Mouse (Mus musculus): ENCODE results near the gene Sf3a2. TPM values are rescaled to one million over a fixed set of nuclear protein-coding genes. Genes with fewer than 3 reads are reported as not detected.
"Not testable (repeated sequence)": the region's sequence is repeated elsewhere in the genome, so short reads cannot be mapped to it uniquely, and the experiment has no call there.

Sf3a2 gene
- polyA plus RNA-seq, 1 experiment from 2014 or later, result 61.7 TPM

DNA sequence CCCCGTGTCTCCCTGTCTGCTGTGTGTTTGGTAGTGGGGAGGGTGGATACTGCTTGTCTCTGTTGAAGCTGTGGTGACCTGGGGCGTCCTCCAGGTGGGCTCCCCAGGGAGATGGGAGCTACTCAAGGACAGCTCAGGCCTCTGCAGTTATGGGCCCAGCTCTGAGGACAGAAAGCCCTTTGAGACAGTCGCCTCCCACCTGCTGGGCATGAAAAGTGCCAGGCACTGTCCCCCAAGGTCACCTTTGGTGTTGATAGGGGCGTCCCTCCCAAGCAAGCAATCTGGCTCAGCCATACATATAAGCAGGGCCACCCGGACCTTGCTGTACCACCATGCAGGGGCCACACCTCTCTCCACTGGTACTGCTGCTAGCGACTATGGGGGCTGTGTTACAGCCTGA, 6.9 kb downstream of the Sf3a2 start, which contains the start of gene Amh:
TSS of gene Amh (plus strand) at position 328 of the 400 bp plus-strand sequence.
- H3K79me2 ChIP-seq (ENCODE audit: inconsistent target), result peaks cover 24% of the 10 kb centered on the region
- WGBS (ENCODE audit: missing documents), result 95% methylated on average over 5 of the region's 6 CpGs

DNA sequence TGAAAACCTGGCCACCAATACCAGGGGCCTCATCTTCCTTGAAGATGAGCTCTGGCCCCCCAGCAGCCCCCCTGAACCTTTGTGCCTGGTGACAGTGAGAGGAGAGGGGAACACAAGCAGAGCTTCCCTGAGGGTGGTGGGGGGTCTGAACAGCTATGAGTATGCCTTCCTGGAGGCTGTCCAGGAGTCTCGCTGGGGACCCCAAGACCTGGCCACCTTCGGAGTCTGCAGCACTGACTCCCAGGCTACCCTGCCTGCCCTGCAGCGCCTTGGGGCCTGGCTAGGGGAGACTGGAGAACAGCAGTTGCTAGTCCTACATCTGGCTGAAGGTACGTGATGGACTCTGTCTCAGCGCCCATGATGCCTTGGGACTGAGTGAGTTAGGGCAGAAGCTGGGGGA, 7.3 kb downstream of the Sf3a2 start:
- H3K36me3 ChIP-seq (ENCODE audit: inconsistent target), result peaks cover 29% of the 10 kb centered on the region
- H3K27ac ChIP-seq, result no peak overlapping the region
- H3K79me2 ChIP-seq (ENCODE audit: inconsistent target), result peaks cover 20% of the 10 kb centered on the region
- H3K4me3 ChIP-seq (ENCODE audit: inconsistent target), result no peak overlapping the region
- whole genome bisulfite sequencing (ENCODE audit: missing documents), result 100% methylated on average over 5 of the region's 5 CpGs

More for the DNA sequence above, 6.9 kb downstream of the Sf3a2 start, which contains the start of gene Amh:
- no peak within 1 kb of the TSS for H3K4me3 ChIP-seq (ENCODE audit: inconsistent target)
- H3K36me3 ChIP-seq (ENCODE audit: inconsistent target), result peaks cover 29% of the 10 kb centered on the region
- no peak within 1 kb of the TSS for H3K27ac ChIP-seq

DNA sequence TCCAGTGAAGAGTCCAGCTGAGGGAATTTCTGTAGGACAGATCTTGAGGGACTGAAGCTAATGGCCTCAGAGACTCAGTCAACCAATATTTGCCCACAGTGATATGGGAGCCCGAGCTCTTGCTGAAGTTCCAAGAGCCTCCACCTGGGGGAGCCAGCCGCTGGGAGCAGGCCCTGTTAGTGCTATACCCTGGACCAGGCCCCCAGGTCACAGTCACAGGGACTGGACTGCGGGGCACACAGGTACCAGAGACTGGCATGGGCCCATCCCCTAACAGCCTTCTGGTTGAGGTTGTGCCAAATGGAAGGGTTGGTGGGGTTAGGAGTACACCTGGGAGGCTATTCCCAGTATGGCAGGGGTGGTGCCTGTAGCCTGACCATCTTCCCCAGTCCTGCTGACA, 7.9 kb downstream of the Sf3a2 start:
- 22% methylated on average over 3 of the region's 3 CpGs for WGBS (ENCODE audit: missing documents)

DNA sequence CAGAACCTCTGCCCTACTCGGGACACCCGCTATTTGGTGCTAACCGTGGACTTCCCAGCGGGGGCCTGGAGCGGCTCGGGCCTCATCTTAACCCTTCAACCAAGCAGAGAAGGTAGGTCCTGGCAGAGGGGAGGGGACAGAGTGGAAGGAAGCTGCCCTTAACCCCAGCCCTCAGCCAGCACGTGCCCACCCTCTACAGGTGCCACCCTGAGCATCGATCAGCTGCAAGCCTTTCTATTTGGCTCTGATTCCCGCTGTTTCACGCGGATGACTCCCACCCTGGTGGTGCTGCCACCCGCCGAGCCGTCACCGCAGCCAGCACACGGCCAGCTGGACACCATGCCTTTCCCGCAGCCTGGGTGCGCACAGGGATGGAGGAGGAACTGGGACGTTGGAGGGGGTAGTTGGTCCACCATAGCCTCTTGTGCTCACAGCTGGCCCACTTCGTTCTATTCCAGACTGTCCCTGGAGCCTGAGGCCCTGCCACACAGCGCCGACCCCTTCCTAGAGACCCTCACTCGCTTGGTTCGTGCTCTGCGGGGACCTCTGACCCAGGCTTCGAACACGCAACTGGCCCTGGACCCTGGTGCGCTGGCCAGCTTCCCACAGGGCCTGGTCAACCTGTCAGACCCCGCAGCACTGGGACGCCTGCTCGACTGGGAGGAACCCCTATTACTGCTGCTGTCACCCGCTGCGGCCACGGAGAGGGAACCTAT, 8.5 kb downstream of the Sf3a2 start:
- H3K27ac ChIP-seq, result no peak overlapping the region
- WGBS (ENCODE audit: missing documents), result 69% methylated on average over 31 of the region's 34 CpGs
- H3K79me2 ChIP-seq (ENCODE audit: inconsistent target), result peaks cover 9% of the 10 kb centered on the region
- peaks cover 23% of the 10 kb centered on the region for H3K36me3 ChIP-seq (ENCODE audit: inconsistent target)
- no peak overlapping the region for H3K4me3 ChIP-seq (ENCODE audit: inconsistent target)

More for the DNA sequence above, 7.9 kb downstream of the Sf3a2 start:
- no peak overlapping the region for H3K4me3 ChIP-seq (ENCODE audit: inconsistent target)
- H3K36me3 ChIP-seq (ENCODE audit: inconsistent target), result peaks cover 29% of the 10 kb centered on the region
- H3K27ac ChIP-seq, result no peak overlapping the region
- peaks cover 14% of the 10 kb centered on the region for H3K79me2 ChIP-seq (ENCODE audit: inconsistent target)

DNA sequence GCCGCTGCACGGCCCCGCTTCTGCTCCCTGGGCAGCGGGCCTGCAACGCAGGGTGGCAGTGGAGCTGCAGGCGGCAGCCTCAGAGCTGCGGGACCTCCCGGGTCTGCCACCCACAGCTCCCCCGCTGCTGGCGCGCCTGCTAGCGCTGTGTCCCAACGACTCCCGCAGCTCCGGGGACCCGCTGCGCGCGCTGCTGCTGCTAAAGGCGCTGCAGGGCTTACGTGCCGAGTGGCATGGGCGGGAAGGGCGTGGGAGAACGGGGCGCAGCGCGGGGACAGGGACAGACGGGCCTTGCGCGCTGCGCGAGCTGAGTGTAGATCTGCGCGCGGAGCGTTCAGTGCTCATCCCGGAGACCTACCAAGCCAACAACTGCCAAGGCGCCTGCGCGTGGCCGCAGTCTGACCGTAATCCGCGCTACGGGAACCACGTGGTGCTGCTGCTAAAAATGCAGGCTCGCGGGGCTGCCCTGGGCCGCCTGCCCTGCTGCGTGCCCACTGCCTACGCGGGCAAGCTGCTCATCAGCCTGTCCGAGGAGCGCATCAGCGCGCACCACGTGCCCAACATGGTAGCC, 9.1 kb downstream of the Sf3a2 start:
- no peak overlapping the region for H3K4me3 ChIP-seq (ENCODE audit: inconsistent target)
- H3K27ac ChIP-seq, result no peak overlapping the region
- WGBS (ENCODE audit: missing documents), result 3% methylated on average over 57 of the region's 58 CpGs
- peaks cover 2% of the 10 kb centered on the region; the same call in 1 of the 2 replicates for H3K79me2 ChIP-seq (ENCODE audit: inconsistent target)
- peaks cover 17% of the 10 kb centered on the region for H3K36me3 ChIP-seq (ENCODE audit: inconsistent target)

DNA sequence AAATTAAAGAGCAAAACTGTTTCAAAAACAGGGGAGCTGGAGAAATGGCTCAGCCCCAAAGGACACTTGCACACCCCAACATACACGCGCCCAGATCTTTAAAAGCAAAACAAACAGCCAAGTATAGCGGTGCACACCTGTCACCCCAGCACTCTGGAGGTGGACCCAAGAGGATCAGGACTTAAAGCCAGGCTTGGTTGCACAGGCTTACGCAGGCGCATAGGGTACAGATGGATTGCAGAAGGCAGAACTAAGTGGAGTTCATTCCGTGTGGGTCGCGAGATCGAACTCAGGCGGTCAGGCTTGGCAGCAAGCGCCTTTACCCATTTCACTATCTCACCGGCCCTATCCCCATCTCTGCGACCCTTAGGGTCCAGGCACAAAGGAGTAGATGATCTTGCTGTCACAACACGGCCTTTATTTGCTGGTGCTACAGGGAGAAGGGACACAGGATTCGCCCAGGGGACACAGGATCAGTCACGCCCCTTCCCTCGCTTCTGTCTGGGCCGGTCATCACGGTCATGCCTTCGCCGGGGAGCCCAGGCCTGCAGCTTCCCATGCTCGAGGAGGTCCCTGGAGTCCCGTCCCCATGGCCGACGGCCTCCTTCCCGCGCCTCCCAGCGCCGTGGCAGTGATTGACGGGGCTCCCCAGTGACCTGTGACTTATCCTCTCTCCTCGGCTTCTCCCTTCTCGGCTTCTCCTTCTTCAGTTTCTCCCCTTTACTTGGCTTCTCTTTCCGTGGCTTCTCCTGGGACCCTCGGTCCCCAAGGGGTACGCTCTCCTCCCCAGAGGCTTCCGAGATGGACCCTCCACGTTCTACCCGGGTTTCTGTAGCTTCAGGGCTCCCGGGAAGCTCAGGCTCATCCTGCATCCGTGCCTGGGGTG, 10.3 kb downstream of the Sf3a2 start:
- Histone ChIP-seq H3K36me3 (ENCODE audit: inconsistent target) (peaks cover 5% of the 10 kb centered on the region), H3K4me3 (ENCODE audit: inconsistent target) (no peak overlapping the region), H3K79me2 (ENCODE audit: inconsistent target) (no peaks in the 10 kb centered on the region), H3K27ac (no peak overlapping the region)
- 34% methylated on average over 38 of the region's 40 CpGs for WGBS (ENCODE audit: missing documents)

DNA sequence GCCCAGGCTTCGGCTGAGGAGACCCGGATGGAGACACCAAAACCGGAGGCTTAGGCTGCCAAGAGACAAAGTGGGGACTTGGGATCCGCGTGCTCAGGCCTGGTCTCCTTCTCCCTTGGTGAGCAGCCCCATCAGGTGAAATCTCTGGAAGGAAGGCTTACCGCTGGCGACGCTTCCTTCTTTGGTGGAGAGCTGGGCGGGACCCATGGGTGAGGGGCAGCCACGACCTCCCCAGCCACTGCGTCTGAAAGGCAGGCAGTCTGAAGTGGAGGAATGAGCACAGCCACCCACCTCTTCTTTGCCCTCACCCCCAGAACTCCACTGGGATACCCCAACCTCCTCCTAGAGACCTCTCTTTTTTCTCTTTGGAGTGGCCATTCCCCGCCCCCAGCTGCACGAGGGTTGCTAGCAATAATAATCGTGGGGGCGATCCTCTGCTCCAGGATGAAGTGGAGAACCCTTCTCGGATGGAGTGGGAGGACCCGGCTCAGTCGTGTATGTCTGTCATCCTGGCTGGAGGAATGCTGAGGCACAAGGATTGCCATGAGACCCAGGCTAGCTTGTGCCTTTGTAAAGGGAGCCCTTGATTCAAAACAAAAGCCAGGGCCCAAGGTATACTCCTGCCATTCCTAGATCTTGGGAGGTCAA, 11.1 kb downstream of the Sf3a2 start:
- no peaks in the 10 kb centered on the region for H3K36me3 ChIP-seq (ENCODE audit: inconsistent target)
- 26% methylated on average over 18 of the region's 18 CpGs for WGBS (ENCODE audit: missing documents)
- no peak overlapping the region for H3K27ac ChIP-seq
- no peak overlapping the region for H3K4me3 ChIP-seq (ENCODE audit: inconsistent target)
- H3K79me2 ChIP-seq (ENCODE audit: inconsistent target), result no peaks in the 10 kb centered on the region

DNA sequence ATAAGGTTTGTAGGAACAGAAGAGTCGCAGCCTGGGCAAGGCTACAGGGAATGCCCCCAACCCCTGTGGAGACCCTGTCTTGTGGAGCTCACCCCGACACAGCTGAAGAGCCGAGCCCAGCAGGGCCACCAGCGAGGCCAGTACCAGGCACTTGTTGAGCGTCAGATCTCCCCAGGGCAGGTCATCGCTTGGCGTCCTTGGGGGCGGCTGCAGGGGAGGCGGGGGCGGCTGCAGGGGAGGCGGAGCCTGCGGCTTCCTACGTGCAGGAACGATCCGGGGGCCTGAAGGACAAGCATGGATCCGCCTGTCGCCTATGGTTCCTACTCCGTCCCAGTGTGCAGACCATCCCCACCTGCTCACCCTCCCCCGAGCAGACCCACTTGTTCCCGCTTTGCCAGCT, 12.1 kb downstream of the Sf3a2 start:
- no peak overlapping the region for H3K4me3 ChIP-seq (ENCODE audit: inconsistent target)
- no peak overlapping the region for H3K27ac ChIP-seq
- WGBS (ENCODE audit: missing documents), result 45% methylated on average over 17 of the region's 20 CpGs
- H3K79me2 ChIP-seq (ENCODE audit: inconsistent target), result no peaks in the 10 kb centered on the region
- H3K36me3 ChIP-seq (ENCODE audit: inconsistent target), result no peaks in the 10 kb centered on the region

DNA sequence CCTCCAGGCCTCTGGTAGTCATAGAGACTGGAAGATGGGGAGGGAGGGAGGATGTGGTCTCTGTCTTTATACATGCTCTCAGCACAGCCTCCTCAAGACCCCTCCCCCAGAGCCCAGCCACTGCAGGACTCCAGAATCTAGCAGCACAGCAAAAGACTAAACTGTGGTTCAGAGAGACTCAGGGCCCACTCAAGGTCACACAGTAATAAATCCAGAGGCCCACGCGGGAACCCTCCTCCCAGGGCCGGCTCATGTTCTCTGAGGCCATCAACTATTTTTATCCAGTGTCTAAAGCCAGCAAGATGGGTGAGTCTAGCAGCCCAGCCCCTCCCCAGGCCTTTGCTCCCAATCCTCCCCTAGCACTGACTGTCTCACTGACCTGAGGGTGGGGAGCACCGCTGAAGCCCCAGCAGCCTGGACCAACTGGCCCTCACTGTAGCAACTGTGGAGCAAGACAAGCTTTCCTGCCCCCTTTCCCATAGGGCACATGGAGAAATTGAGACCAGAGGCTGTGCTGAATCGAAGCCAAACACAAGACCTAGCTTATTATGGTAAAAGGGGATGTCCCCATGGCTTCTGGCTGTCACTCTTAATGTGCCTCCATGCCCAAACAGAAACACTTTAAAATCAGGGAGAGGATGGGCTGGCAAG, 14.5 kb downstream of the Sf3a2 start:
- Histone ChIP-seq H3K27ac (no peak overlapping the region), H3K36me3 (ENCODE audit: inconsistent target) (no peaks in the 10 kb centered on the region), H3K79me2 (ENCODE audit: inconsistent target) (no peaks in the 10 kb centered on the region), H3K4me3 (ENCODE audit: inconsistent target) (no peak overlapping the region)
- 67% methylated on average over 5 of the region's 5 CpGs for WGBS (ENCODE audit: missing documents)

DNA sequence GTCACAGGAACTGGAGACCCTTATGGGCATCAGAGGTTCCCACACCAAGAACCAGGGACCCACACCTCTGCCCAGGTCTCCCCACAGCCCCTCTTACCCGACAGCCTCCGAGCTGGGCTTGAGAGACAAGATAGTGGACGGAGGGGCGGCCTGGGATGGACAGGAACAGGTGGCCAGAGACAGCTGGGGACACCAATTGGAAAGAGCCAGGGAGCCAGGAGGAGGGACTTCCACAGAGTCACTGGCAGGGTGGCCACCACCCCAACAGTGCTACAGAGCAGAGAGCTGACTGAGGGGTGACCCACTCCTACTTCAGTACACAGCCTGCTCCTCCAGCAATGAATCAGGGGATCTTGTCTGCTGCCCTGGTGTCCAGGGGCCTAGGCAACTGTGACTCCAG, 15.4 kb downstream of the Sf3a2 start, which contains the start of gene Jsrp1:
TSS of gene Jsrp1 (minus strand) at position 133 of the 400 bp plus-strand sequence.
- H3K36me3 ChIP-seq (ENCODE audit: inconsistent target), result no peaks in the 10 kb centered on the region
- WGBS (ENCODE audit: missing documents), result 85% methylated on average over 4 of the region's 4 CpGs
- no peak within 1 kb of the TSS for H3K4me3 ChIP-seq (ENCODE audit: inconsistent target)
- H3K27ac ChIP-seq, result no peak within 1 kb of the TSS
- no peaks in the 10 kb centered on the region for H3K79me2 ChIP-seq (ENCODE audit: inconsistent target)

DNA sequence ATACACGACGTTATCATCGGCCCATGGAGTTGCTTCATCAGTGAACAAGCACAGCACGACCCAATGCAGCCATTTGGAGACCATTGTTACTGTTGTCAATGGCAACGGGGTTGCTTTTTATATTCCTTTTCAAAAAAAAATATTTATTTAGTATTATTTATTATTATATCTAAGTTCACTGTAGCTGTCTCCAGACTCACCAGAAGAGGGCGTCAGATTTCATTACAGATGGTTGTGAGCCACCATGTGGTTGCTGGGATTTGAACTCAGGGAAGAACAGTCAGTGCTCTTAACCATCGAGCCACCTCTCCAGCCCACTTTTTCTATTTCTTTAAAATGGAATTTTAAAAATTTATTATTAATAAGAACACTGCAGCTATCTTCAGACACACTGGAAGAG, 16.8 kb downstream of the Sf3a2 start:
- Histone ChIP-seq H3K36me3 (ENCODE audit: inconsistent target) (no peaks in the 10 kb centered on the region), H3K27ac (no peak overlapping the region), H3K4me3 (ENCODE audit: inconsistent target) (no peak overlapping the region), H3K79me2 (ENCODE audit: inconsistent target) (no peaks in the 10 kb centered on the region)
- 63% methylated on average over 7 of the region's 7 CpGs for WGBS (ENCODE audit: missing documents)

DNA sequence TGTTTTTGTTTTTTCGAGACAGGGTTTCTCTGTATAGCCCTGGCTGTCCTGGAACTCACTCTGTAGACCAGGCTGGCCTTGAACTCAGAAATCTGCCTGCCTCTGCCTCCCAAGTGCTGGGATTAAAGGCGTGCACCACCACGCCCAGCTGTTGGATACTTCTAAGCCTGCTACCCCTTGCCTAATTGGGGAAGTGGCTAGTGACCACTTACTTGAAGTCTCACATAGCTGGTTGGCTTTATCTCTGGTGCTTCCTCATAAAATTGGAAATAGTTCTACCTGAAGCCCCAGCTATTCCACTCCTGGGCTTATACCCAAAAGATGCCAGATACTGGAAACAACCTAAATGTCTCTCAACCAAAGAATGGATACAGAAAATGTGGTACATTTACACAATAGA, 18.3 kb downstream of the Sf3a2 start:
- 22% methylated on average over 2 of the region's 3 CpGs for WGBS (ENCODE audit: missing documents)
- not testable (repeated sequence) for H3K4me3 ChIP-seq (ENCODE audit: inconsistent target); H3K27ac ChIP-seq; H3K79me2 ChIP-seq (ENCODE audit: inconsistent target); H3K36me3 ChIP-seq (ENCODE audit: inconsistent target)

DNA sequence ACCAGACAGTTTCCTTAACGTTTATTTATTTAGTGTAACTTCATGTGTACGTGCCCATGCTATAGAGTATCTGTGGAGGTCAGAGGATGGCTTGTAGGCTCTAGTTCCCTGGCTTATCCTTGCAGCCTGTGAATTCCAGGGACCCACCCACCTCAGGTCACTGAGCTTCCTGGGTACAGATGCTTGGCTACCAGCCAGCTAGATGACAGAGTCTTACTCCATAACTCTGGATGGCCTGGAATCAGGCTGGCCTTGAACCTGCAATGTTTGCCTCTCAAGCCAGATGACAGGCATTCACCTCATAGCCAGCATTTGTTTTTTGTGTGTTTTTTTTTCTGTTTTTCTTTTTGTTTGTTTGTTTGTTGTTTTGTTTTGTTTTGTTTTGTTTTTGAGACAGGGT, 19.2 kb downstream of the Sf3a2 start:
- H3K36me3 ChIP-seq (ENCODE audit: inconsistent target), result no peaks in the 10 kb centered on the region
- H3K4me3 ChIP-seq (ENCODE audit: inconsistent target), result no peak overlapping the region
- no peak overlapping the region for H3K27ac ChIP-seq
- 81% methylated on average over 2 of the region's 2 CpGs for WGBS (ENCODE audit: missing documents)
- H3K79me2 ChIP-seq (ENCODE audit: inconsistent target), result no peaks in the 10 kb centered on the region

DNA sequence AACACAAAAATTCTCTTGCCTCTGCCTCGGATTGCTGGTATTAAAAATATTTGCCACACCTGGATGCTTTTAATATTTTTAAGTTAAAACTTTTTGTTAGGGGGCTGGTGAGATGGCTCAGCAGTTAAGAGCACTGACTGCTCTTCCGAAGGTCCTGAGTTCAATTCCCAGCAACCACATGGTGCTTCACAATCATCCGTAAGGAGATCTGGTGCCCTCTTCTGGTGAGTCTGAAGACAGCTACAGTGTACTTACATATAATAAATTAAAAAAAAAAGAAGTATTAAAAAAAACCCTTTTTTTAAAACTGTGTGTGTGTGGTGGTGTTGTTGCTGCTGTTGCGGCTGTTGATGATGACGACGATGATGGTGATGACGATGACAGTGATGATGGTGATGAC, 20.0 kb downstream of the Sf3a2 start:
- H3K36me3 ChIP-seq (ENCODE audit: inconsistent target); H3K27ac ChIP-seq; H3K4me3 ChIP-seq (ENCODE audit: inconsistent target); H3K79me2 ChIP-seq (ENCODE audit: inconsistent target): not testable (repeated sequence)
- 81% methylated on average over 7 of the region's 7 CpGs for WGBS (ENCODE audit: missing documents)
